Comparison of ENCODE assay signal across 8 mouse cellular contexts in the genomic region with DNA sequence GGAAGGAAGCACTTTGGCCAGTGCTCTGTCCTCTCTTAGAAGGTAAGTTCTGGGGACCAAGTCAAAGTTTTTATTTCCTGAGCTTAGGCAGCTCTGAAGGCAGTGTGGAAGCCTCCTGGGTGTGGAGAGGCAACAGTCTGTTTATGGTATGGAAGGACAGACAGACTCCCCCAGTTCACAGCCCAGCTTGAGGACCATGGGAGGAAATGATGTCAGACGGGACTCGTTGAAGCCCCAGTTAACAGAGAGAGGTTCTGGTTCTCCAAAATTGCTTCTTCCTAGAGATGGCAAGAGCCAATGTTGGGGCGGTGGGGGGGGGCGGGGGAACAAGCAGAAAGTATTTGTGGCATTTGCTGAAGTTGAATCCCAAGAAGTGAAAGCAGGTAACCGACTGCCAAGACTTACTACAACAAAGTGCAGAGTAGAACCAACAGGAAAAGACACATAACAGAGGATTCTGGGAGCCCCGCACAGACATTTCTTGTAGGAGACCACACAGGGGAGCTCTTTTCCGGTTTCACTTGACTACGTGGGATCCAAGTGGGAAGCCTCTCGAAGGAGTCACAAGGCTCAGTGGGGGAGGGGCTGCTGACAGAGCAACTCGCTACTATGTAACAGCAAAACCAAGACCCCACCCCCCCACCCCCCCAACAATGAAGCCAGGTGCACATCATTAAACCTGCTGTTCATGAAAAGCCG. TPM values are rescaled to one million over a fixed set of nuclear protein-coding genes. Genes with fewer than 3 reads are reported as not detected.
DNase-seq lines count a peak whose midpoint lies in the region; ATAC-seq lines count a peak whose summit lies in the region.

No protein-coding gene starts in this region.

- H3K4me3 ChIP-seq in intestine, embryonic 15.5 days (replicated peaks): no peak overlapping the region
- no peak overlapping the region for H3K4me3 ChIP-seq in midbrain, embryonic 11.5 days (ENCODE audit: low read depth, low read length)

- H3K4me2 ChIP-seq in intestine, embryonic 15.5 days (replicated peaks): peak overlapping the region; percentile 18; the same call in 1 of the 2 replicates
- H3K4me2 ChIP-seq in midbrain, embryonic 11.5 days: no peak overlapping the region

- H3K9ac ChIP-seq in intestine, embryonic 15.5 days: no peak overlapping the region
- no peak overlapping the region for H3K9ac ChIP-seq in midbrain, embryonic 11.5 days (ENCODE audit: low read length)

- DNase-seq in frontal cortex, postnatal 36 days (ENCODE audit: low spot score in 2 of 2): no peak
- peak; percentile 46 for DNase-seq in urinary bladder, postnatal 14 days (ENCODE audit: low spot score)
- no peak for DNase-seq in urinary bladder, adult 2 months (ENCODE audit: low spot score)
- peak; percentile 71 for DNase-seq in lung, postnatal 36 days
- DNase-seq in cerebellum, adult 9-11 months: no peak
- no peak for DNase-seq in midbrain, embryonic 11.5 days (ENCODE audit: low spot score, missing footprints)

- H3K27ac ChIP-seq in intestine, embryonic 15.5 days: no peak overlapping the region
- no peak overlapping the region for H3K27ac ChIP-seq in midbrain, embryonic 11.5 days (ENCODE audit: low read depth, low read length)

- H3K9me3 ChIP-seq in intestine, embryonic 15.5 days: no peaks in the 10 kb centered on the region
- no peaks in the 10 kb centered on the region for H3K9me3 ChIP-seq in midbrain, embryonic 11.5 days (ENCODE audit: control insufficient read depth, low read length)

- peaks cover 14% of the 10 kb centered on the region for H3K36me3 ChIP-seq in intestine, embryonic 15.5 days
- H3K36me3 ChIP-seq in midbrain, embryonic 11.5 days (ENCODE audit: control insufficient read depth, insufficient read depth, low read length): peaks cover 14% of the 10 kb centered on the region

- peak; percentile 74; the same call in 1 of the 2 replicates for ATAC-seq in frontal cortex, adult (ENCODE audit: low TSS enrichment)
- ATAC-seq in intestine, embryonic 15.5 days: peak; percentile 26; the same call in 1 of the 2 replicates
- no peak for ATAC-seq in midbrain, embryonic 11.5 days (ENCODE audit: low FRiP score)

- no peaks in the 10 kb centered on the region for H3K27me3 ChIP-seq in intestine, embryonic 15.5 days (replicated peaks)
- H3K27me3 ChIP-seq in midbrain, embryonic 11.5 days (ENCODE audit: control insufficient read depth, insufficient read depth, low read length): no peaks in the 10 kb centered on the region

- 37% methylated on average over 11 of the region's 11 CpGs for WGBS in intestine, embryonic 15.5 days
- 54% methylated on average over 11 of the region's 11 CpGs for WGBS in midbrain, embryonic 11.5 days

- 0 out of 2 replicates have a peak, but pooled peaks cover 4% of the 10 kb centered on the region for H3K4me1 ChIP-seq in intestine, embryonic 15.5 days (replicated peaks)
- H3K4me1 ChIP-seq in midbrain, embryonic 11.5 days (ENCODE audit: control insufficient read depth, insufficient read depth, low read length): no peaks in the 10 kb centered on the region

RNA-seq across cellular contexts. Expression of a gene that starts 15.2 kb away (rescaled TPM):
- polyA plus RNA-seq in urinary bladder, adult 2 months (2012; rRNA removed): 89.3 and 90.6 TPM in 2 replicates
- 83.8 and 95.3 TPM in 2 replicates for polyA plus RNA-seq in intestine, embryonic 15.5 days (2015; fragmentation: Nextera tagmentation; extraction: Ambion mirVana)
- 211 and 237 TPM in 2 replicates for polyA plus RNA-seq in midbrain, embryonic 11.5 days (2014; fragmentation: Nextera tagmentation; extraction: Ambion mirVana)

RNA-seq across cellular contexts. Expression of a gene that starts 41.6 kb away (rescaled TPM):
- 13.9 and 21.5 TPM in 2 replicates for polyA plus RNA-seq in urinary bladder, adult 2 months (2012; rRNA removed)
- 113 and 119 TPM in 2 replicates for polyA plus RNA-seq in intestine, embryonic 15.5 days (2015; fragmentation: Nextera tagmentation; extraction: Ambion mirVana)
- polyA plus RNA-seq in midbrain, embryonic 11.5 days (2014; fragmentation: Nextera tagmentation; extraction: Ambion mirVana): 109 TPM in 2 replicates

Comparison
In these comparisons a context has a peak if more than half of its experiments do, and no peak if none do; other contexts are left out.
1. DNase-seq: peak in urinary bladder, postnatal 14 days (single experiment) and lung, postnatal 36 days (single experiment); none in frontal cortex, postnatal 36 days (0 of 2), urinary bladder, adult 2 months (single experiment), cerebellum, adult 9-11 months (single experiment) and midbrain, embryonic 11.5 days (single experiment).